Mouse (Mus musculus) effector memory CD4-positive, alpha-beta T cell, adult 7 months (primary cell): ENCODE results near the gene Trpm5. TPM values are rescaled to one million over a fixed set of nuclear protein-coding genes. Genes with fewer than 3 reads are reported as not detected.

ENCODE experiments used
- polyA plus RNA-seq: library from polyadenylated mRNA; unstranded; fragments of 100-300 nt; shearing (Covaris generic); gene quantifications from one replicate; pipeline ENCODE4 v1.2.1, GENCODE M21; 2017

Trpm5 gene
- polyA plus RNA-seq: not detected

DNA sequence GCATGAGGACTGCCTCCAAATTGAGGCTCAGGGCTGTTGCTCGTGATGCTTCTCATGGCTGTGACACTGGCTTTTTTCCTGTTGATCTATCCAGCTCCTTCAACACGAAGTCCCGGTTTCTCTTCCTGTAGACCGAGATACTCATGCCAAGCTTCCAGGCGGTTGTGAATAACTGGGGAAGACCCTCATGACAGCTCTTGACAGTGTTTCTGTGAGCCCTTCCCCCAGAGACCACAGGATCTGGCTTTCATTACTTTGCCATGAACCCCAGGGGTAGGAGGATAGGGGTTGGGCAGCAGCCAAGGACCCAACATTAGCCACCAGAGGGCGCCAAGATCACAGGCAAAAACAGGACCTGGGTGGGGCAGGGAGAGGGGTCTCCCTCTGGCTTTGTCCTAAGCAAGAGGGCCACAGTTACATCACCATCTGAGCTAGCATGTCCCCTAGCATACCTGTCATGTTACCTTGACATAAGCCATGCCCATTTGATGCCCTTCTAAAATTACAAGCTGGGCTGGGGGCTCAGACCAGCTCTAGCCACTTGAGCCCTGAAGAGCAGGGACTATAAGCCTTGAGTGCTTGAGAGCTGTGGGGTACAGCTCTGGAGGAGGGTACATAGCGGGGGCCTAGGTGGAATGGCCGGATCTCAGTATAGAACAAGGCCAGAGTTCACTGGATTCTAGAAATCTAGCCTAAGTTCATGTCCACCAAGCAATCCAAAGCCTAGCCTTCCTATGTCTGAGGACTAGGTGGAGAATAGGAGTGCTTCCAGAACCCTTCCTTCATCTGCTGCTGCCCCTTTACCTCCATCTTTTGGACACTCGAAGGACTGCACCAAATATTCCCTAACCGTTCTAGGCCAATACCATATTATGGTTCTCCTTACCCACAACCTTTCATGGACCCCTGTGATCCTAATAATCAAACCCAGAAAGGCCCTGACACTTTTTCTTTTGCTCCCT, at the start of gene Trpm5:
Gene Trpm5 (minus strand): TSS at position 51 of the 962 bp plus-strand sequence.

DNA sequence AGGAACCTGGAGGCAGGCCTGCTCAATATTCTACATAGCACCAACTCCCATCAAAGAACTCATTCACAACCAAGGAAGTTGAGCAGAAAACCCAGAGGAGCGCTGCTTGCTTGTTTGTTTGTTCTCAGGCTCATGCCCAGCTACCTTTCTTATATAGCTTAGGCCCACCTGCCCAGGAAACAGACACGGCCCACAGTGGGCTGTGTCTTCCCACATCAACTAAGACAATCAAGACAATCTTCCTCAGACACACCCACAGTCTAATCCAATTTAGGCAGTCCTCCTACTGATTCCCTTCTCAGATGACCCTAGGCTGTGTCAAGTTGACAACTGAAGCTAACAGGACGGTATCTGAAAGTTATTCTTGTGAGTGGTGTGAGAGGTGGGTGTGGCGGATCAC, 11.6 kb upstream of the Trpm5 start, which contains the start of gene Kcnq1:
Gene Kcnq1 (plus strand): TSS at position 301 of the 400 bp plus-strand sequence.

DNA sequence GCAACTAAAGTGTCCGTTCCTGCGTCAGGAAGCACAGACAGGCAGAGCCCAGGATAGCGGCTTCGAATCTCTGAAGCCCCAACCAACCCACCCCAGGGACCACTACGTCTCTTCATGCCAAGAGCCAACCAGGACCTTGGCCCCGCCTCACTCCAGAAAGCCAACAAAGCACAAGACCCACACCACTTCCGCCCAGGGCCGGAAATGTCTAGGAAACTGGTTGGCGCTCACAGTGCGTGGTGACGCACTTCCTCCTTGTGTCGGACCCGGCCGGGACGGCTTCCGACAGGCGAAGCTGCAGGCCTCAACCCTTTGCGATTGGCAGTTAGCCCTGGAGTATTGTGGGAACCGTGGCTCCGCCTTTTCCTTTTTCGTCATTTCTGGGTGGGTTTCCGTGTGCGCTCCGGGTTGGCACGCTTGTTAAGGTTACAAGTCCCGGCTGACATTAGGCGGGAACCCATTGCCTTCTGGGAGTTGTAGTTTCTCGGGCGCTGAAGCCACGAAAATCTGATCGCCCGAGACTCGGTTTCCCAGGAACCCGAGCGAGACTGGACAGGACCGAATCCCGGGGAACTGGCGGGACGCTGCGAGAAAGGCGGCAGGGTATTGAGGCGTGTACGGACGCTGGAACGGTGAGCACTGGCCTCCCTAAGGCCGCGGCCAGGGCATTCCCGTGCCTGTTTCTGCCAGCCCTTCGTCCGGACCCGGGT, 25.4 kb downstream of the Trpm5 start, which contains the start of gene Tssc4:
Gene Tssc4 (plus strand): TSS at position 368 of the 710 bp plus-strand sequence.

DNA sequence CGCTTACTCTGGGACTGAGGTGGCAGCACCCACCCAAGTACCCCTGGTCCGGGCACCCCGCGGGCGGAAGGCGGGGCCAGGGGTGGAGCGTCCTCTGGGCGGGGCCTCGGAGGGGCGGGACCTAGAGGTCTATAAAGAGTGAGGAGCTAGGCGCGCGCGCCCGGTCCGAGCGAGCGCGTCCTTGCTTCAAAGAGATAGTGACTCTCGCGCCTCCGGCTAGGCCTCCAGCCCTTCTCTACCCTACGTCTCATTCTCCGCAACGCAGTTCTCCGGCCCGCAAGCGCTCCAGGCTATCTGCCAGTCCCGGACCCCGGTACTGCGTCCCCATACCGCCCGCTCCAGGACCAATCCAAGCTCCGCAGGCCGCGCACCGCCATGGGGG, 41.8 kb downstream of the Trpm5 start, which contains the start of gene Cd81:
Gene Cd81 (plus strand): TSS at position 114 of the 382 bp plus-strand sequence.

Other genes with a start within 250 kb of the Trpm5 start
- gene Th, start 163.5 kb downstream of the Trpm5 start, polyA plus RNA-seq: not detected
- not detected for gene Ascl2, start 125.4 kb downstream of the Trpm5 start, polyA plus RNA-seq
- gene Tspan32, start 89.6 kb downstream of the Trpm5 start, polyA plus RNA-seq: 41.9 TPM
- 5.6 TPM for gene Cd81, start 41.9 kb downstream of the Trpm5 start, polyA plus RNA-seq
- gene Tssc4, start 25.4 kb downstream of the Trpm5 start, polyA plus RNA-seq: 9.3 TPM
- not detected for gene Kcnq1, start 11.7 kb upstream of the Trpm5 start, polyA plus RNA-seq